Mouse (Mus musculus): ENCODE measurements at regions not wholly inside any gene's neighbourhood (a gene's known extent, or its start where the extent isn't known, plus 50 kb on each side); places are given as distances from the start of the nearest gene placed in this dataset.

DNA sequence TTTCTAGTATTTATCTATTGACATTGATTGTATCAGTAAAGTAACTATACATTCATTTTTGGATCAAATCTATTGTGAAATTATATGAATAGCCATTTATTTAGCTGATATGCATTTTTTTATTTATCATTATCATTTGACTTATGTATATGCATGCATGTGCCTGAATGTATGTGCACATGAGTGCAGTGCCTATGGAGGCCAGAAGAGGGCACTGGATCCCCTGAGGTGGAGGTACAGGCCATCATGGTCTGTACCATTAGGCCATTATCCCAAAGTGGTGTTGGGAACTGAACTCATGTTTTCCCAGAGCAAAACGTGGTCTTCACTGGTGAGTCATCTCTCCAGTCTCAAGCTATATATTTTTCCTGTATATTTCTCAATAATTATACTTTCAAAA, 63.5 kb upstream of the Nrsn1 start:
- DNase-seq (ENCODE audit: low read depth, low spot score), result no peak

All from telencephalon, adult 2 months (tissue).